Mouse (Mus musculus) ES-Bruce4 (cell line): ENCODE measurements at regions not wholly inside any gene's neighbourhood (a gene's known extent, or its start where the extent isn't known, plus 50 kb on each side); places are given as distances from the start of the nearest gene placed in this dataset.
"Not testable (repeated sequence)": the region's sequence is repeated elsewhere in the genome, so short reads cannot be mapped to it uniquely, and the experiment has no call there.

ENCODE experiments used
- CTCF ChIP-seq: IDR thresholded peaks from one replicate; pipeline ENCODE4 v1.8.1; 2011; ENCODE audit warnings: low read depth, low read length
- EP300 ChIP-seq: IDR thresholded peaks from 2 replicates; pipeline ENCODE4 v1.6.1; 2011; ENCODE audit warnings: low read depth, low read length; ENCODE audit not compliant: insufficient read depth
- POLR2A ChIP-seq: IDR thresholded peaks from one replicate; pipeline ENCODE4 v1.8.1; 2011; ENCODE audit warnings: low read length; ENCODE audit not compliant: insufficient read depth

GRCm38 (mm10) chr4:3087616-3088015 lies 79.5 kb upstream of the Vmn1r2 start:
- not testable (repeated sequence) for TF ChIP-seq EP300, CTCF, POLR2A
